Mouse (Mus musculus): Measurements from ENCODE around the gene Zg16.
"Not testable (repeated sequence)": the region's sequence is repeated elsewhere in the genome, so short reads cannot be mapped to it uniquely, and the experiment has no call there.

The Zg16 gene

DNA sequence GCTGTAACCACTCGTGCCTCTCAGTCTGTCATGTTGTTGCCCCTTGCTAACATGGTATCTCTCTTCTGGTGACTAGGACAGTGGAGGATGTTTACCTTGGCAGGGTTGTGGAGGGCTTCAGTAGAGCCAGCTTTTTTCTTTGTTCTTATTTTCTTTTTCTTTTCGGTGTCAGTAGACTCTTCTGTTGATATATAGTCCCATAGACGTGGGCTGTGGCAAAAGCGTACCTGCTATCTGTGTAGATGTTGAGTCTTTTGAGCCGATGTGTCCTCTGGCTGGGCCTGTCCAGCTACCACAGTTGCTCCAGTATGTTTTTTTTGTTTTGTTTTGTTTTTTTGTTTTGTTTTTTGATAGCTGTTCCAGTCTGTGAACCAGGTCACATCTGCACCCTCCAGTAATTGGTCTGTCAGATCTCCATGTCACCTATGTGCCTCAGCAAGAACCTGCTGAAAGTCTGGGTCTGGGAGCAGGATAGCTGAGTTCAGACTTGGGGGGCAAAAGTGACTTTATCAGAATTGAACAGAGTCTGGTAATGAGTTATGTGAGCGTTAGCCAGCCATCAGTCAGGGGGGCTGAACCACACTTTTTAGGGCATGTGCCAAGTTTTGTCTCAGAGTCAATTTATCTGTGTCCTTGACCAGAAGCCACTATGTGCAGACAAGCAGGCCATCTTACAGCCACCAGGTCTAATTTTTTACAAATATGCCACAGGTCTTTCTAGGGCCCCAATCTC, at the start of gene Zg16:
Gene Zg16, minus strand, starts transcription at position 51 of the 733 bp plus-strand sequence.
- not testable (repeated sequence) for DNase-seq (ENCODE audit: low read depth)

DNA sequence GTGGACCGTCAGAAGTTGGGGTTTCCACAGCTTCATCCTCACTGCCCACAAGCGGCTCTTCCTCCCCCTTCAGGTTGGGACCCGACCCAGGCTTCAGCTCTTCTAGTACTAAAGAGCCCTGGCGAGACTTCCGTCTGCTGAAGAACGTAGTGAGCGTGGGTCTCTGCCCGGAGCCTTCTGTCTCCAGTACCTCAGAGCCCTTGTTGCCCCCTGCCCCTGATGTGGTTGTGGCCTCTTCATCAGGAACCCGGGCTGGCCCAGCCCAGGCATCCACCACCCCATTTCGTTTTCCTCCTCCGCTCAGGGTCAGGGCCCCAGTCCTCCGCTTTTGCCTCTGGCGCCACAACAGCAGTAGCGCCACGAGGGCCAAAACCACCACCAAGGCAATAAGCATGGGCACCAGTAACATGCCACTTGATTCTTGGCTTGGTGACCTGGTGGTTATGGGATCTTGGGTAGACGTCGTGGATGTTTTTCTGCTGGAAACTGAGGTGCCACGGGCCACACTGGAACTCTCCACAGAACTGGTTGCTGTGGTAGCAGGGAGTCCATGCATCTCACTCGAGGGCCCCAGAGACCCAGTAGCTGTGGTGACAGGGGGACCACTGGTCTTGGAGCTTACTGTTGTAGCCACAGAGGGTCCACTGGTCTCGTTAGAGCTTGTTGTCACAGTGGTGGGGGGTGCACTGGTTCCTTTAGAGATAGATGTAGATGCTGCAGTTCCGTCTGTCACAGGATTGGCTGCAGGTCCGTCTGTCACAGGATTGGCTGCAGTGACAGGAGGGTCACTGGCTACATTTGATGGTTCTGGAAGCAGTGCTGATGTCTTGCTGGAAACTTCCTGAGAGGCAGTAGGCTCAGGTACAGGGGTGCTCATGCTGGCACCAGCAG, 49.3 kb upstream of the Zg16 start:
- DNase-seq (ENCODE audit: low read depth) = no peak

DNA sequence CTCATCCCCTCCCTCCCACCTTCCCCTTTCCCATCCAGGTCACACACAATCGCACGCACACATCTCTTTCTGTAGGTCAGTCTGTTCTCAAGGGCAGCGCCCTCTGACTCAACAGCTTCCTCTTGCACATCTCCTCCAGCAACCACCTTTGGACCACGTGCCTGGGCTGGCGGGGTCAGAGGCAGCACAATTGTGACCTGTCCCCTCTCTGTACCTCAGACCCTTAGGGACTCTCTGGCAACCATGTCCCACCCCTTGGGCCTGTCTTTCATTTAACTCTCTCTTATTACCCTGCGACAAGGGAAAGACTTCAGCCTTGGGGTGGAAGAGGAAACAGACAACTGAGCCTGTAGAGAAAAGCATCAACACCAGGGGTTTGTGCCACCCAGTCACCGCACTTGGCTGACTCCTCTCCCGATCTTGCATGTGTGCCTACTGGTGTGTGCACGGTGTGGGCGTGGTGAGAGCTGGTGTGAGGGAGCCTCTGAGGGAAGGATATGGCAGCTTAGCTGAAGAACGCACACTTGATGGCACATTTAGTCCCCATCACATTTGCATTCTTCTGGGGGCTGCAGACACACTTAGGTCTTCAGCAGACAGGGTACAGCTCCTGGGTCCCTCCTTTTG, 47.8 kb upstream of the Zg16 start:
- no peak for DNase-seq (ENCODE audit: low read depth)

DNA sequence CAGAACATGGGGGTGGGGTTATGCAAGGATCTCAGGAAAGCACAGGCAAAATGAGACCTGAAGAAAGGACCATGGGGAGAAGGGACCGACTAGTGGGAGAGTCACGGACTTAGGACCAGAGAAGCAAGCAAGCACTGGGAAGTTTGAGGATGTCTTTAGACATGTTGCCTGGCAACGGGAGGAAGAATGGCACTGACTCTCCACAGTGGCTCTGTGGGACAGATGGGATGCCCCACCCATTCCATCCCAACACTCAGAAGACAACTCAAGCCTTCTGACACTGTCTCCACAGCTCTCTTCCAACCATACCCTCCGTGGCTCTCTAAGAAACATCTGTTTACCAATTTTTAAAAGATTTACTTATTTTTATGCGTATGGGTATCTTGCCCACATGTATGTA, 46.0 kb upstream of the Zg16 start:
- DNase-seq (ENCODE audit: low read depth) = no peak

DNA sequence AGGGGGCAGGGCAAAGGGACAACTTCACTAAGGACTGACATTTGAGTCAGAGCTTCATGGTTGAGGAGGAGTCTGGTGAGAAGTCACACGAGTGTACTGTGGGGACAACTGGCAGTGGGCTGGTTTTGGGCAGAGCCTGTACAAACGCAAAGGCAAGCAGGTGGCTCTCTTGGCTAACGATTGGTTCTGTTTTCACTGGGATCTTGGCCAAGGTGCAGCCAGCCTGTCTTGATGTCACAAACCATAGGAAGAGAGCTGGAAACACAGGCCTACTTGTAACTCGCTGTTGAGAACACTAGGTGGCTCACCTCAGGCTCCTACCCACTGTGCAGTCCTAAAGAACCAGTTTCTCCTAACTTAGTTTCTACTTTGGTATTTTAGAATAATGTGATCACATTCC, 42.5 kb upstream of the Zg16 start:
- peak; percentile 37 for DNase-seq (ENCODE audit: low read depth)

DNA sequence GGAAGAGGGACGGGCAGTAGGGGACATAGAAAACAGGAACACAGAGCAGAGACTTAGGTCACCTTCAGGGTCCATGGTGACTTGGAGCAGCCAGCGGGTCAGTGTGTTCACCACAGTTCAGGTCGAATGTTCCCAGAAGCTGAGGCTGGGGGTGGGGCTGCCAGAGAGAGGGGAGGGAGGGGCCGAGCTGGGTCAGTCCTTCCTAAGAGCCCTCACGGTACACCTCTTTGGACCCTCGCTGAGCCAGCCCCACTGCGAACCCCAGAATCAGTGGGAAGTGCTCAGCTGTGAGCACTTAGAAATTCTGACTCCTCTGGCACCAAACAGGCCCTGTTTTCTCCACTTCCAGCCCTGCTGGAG, 34.8 kb upstream of the Zg16 start, which contains the start of gene Qprt:
Gene Qprt, minus strand, starts transcription at position 316 of the 360 bp plus-strand sequence.
- no peak for DNase-seq (ENCODE audit: low read depth)

DNA sequence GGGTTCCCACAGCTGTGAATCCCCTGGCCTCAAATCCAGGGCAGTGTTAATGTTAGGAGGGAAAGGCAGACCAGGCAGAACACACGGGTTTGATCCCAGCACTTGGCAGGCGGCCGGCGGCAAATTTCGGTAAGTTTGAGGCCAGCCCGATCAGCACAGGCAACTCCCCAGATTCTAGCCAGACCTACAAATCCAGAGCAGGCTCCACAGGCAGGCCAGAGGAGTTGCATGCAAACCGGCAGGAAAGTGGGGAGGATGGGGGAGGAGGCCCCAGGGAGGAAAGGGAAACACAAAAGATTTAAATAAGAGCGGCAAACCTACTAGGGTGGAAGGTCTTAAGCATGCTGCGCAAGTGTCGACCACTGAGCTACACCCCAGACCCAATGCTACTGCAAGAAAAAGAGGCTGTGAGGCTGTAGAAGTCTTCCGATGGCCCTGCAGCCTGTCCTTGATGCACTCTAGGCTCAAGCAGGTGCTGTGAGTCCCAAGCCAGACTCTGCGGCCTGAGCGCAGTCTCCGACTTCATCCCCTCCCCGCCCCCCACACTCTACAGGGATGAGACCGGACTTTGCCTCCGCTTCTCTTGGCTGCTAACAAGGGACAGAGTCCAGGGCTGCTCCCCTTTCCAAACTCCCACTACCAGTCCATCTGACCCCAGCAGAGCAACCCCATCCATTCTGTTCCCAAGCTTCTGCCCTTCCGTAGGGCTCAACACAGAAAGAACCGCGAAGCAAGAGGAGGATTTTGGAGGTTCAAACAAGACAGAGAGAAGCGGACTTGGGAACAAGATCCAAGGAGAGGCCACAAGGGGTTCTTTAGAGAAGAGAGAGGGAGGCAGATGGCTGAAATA, 34.2 kb upstream of the Zg16 start:
- DNase-seq (ENCODE audit: low read depth) = no peak

DNA sequence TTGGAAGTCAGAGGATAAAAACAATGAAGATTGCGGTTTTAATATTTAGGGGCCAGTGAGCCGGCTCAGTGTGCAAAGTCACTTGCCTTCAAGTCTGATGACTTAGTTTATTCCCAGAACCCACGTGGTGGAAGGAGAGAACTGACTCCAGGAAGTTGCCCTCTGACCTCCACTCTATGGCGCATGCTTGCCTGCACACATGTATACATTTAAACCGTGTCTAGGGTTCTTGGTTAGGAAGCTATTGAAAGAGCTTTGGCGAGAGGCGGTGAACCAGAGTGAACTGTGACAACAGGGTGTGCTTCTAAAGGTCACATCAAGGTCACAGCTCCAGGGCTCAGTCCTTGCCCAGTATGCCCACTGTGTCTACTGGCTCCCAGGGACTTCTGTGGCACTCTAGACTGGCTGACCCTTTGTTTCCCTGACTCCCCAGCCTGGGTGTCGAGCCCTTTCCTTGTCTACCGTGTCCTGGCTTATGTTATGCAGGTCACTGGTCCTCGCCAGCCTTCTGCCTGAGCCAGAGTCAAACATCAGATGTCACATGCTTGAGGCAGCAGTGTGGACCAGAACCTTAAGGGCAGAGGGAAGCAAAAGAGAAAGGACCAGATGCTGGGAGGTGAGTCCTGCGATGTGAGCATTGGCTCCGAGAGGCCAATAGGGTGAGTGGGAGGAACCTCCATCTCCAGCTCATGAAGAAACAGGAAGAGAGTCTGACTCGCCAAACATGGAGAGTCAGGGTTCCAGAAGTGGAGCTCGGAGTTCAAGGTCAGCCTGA, 31.7 kb upstream of the Zg16 start:
- no peak for DNase-seq (ENCODE audit: low read depth)

DNA sequence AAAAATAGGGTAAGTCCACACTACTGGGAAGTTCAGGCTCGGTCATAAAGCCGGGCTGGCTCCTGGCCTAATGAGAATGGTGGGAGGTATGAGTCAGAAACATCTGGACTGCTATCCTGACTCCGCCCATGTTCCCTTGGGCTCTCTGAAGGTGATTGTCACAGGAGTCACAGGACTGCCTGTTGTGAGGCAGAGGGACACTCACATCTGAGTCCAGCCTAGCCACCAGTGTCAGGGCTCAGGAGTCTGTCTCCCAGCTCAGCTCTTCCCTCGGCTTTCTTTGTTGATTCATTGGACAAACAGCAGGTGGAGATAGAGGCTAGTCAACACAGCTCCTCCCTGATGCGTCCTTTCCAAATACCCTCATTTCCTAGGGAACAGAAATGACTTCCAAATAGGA, 30.8 kb upstream of the Zg16 start:
- peak; percentile 32 for DNase-seq (ENCODE audit: low read depth)

DNA sequence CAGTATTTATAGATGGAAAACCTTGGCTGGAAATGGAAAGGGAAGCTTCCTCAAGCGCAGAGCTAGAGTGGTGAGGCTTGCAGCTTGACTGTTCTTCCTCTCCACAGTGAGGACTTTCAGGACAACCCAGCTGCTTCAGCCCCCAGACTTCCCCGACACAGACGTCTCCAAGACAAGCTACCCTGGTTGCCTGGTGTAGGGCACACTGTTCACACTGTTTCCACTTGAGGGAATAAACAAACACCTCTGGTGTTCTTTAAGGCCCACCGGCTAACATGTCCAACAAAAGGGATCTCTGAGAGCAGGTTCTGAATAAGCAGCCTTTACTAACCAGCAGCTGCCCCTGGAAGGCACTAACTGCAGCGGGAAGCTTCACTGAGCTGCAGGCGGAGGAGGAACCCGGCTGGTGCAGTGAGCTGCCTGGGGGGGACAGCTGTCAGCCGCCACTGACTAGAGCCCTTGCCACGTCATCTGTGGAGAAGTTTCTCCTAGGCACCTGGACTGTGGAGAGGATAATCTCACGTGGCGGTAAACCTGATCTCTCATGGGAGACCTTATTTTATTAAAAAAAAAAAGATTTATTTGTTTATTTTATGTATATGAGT, 29.3 kb upstream of the Zg16 start:
- DNase-seq (ENCODE audit: low read depth) = no peak

DNA sequence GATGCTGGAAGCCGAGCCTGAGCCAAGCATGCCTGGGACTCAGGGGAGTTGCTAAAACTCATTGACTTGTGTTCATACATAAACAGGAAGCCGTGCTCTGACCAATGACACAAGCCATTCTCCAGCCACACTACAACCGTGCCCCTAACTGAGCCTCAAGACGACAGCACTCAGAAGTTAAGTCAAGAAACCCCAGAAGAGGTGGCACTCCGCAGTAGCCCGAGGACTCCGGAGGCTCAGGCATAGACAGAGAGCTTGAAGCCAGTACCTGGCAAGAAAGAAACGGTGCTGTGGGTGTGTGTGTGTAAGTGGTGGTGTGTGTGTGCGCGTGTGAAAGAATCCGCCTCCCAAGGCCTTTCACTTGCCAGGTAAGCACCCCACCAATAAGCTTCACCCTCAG, 27.8 kb upstream of the Zg16 start:
- DNase-seq (ENCODE audit: low read depth) = no peak

DNA sequence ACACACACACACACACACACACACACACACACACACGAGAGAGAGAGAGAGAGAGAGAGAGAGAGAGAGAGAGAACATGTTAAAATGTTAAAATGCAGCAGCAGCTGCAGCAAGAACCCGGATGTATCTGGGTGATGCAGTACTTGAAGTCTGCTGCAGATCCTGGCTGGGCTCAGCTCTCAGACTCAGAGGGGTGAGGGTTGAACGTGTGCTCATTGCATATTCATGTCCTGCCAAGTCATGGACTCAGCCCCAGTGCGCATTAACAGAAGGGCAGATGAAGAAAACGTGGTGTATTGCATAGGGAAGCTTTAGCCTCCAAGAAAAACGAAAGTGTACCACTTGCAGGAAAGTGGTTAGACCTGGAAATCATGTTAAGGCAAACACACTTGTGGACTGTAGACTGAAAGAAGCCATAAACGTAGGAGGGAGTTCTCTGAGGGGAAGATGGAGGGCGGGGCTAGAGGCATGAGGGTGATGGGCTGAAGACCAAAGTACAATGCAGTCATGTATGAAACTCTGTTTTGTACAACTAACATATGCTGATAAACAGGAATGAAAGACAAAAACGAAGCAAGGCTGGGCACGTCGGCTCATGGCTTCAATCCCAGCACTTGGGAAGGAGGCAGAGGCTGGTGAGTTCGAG, 26.6 kb upstream of the Zg16 start:
- DNase-seq (ENCODE audit: low read depth) = peak; percentile 33

DNA sequence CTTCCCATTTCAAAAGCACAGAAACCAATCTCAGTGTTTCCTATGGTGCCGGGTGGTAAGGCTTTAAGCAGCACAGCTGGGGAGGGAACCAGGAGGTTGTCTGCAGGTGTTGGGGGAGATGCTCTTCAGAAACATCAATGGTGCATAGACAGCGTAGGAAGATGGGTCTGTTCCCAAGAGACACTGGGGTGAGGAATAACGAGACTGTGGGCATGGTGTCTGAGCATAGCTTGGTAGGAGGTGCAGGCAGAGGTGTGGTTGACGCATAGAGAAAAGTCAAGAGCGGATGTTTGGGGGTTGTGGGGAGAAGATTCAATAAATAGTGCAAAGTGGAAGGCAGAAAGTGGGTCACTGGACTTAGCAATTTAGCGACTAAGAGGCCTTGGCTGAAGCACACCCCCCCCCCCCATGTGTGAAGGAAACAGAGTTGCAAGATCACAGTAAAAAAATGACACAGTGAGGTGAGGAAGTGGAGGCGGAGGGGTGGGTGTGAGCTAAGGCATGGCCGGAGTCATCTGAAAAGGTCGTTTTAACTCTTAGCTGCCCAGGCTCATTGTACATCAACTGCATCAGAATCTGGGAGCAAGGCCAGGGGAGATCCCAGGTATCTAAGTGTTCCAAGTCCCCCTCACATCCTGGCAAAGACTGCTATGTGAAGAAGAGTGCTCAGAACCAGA, 25.9 kb upstream of the Zg16 start:
- no peak for DNase-seq (ENCODE audit: low read depth)

DNA sequence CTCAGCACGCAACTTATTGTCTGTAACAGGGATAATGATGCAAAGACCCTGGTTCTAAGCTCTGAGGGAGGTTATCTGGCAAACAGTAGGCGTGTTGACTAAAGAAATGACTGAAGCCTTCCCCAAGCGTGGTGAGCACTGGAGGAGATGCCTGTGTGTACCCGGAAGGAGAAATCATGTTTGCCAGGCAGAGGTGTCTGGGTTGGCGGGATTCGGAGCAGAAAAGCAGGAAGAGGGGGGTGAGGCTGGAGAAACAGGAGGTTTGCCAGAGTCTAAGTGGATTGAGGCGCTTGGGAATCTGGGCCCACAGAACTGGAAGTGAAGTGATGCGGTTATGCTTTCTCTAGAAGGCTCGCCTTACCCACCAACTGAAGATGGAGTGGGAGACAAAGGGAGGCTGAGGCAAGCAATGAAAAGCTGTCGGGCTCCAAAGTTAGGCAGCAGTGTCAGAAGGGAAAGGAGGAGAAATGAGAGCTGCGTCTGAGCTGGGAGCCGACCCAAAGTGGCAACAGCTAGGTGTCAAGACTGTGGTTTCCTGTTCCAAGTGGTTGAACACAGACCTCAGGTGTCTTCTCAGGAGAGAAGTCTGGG, 25.2 kb upstream of the Zg16 start:
- no peak for DNase-seq (ENCODE audit: low read depth)

DNA sequence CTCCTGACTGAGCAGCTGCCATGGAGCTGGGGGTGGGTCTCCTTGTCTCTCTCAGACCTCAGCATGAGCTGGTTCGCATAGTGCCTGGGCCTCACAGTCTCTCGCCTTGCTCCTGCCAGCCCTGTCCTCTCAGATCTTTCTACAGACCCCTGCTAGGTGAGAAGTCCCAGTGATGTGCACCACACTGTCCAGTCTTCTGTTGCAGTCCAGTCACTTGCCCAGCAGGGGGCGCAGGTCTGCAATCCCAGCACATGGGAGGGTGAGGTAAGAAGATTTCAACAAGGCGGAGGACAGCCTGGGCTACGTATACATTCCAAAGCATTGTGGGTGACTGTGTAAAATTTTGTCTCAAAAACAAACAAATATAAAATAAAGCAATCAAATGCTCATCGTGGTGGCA, 24.3 kb upstream of the Zg16 start:
- no peak for DNase-seq (ENCODE audit: low read depth)

DNA sequence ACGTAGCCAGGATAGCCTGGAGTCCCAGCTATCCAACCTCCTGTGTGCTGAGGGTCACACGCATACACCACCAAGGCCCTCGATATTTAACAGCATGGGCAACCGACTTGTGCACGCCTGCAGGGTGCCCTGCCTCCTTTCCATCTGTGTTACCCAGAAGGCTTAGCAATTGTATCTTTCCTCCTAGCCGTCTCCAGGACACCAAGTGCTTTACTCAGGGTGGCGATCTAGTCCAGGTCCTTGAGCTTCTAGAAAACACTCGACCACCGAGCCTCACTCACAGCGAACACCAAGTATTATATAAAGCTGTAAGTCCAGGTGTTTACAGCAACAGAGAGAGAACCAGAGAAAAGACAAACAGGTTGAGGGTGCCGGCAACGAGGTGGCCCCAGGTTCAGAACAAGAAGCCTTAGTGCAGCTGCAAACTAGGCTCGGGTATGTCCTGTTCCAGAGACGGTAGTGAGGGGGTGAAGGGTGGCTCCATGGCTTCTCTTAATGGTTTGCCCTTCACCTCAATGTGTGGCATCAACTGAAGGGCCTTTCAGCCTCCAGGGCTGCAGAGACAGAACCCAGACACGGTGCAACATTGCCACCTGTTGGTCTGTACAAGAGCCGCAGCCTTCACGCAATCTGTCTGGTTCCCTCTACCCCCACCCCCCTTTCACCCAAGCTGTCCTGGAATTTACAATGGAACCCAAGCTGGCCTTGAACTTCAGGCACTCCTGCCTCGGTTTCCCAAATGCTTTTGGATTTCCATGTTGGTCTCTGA, 23.3 kb upstream of the Zg16 start:
- DNase-seq (ENCODE audit: low read depth) = peak; percentile 34

DNA sequence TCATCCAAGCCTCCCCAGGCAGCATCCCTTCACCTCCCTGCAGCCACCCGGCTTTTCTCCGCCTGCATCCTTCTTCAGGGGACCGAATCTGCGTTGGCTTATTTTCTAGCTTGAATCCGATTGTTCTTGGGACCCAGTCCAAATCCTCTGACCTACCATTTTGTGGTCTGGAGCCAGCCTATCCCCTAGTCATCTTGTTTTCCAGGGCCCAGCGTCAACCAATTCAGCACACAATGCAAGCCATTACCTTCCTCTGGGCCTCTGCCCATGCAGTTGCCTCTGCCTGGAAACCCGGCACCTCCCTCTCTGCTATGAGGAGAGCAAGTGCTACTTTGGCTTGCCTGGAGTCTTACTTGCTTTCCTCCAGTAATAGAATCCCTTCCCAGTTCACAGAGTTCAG, 18.4 kb upstream of the Zg16 start:
- DNase-seq (ENCODE audit: low read depth) = no peak

DNA sequence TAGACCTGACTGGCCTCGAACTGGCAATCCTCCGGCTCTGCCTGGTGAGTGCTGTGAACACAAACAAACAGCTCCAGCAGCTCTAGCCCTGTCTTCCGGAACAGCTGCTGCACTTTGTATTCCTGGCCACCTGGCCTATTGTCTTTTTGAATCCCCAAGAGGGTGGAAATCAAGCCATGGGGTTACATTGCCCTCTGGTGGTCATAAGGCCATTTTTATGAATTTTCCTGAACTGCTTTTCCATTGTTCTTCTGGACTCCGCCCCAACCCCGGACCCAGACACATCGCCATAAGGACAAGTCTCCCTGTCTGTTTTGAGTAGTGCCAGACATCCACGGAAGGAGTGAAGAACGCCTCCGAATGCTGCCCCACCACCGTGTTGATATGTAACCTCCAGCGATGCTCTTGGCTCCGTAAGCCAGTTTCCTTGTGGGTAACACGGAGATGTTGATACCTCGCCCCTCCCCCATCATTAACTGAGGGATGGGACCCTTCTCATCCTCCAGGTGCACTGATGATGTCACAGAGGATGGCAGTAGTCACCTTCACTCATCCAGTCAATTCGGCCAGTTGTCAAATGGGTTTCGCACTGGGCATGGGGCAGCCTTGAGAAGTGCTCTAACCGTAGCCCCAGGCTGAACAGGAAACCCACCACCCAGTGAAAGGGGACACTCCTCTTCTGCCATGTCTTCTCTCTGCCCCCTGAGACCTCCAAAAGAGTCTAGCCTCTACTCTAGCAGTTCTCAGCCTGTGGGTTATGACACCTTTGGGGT, 17.6 kb upstream of the Zg16 start:
- DNase-seq (ENCODE audit: low read depth) = peak; percentile 64

All from fibroblast of lung, adult 2 months (primary cell).